Mouse (Mus musculus) liver, embryonic 12.5 days (tissue): ENCODE measurements around the gene Pcbd2. TPM values are rescaled to one million over a fixed set of nuclear protein-coding genes. Genes with fewer than 3 reads are reported as not detected.

Experiments used
- ATAC-seq: fragments of 200-750 bp; cut with Nextera tagmentation; 2 replicates; pipeline ENCODE4 v1.8.0; 2017; ENCODE audit warnings: moderate number of reproducible peaks, mild to moderate bottlenecking, moderate library complexity
- H3K27ac ChIP-seq: fragments of 300-500 bp; sonication (generic); 2 replicates; pipeline ENCODE4 v1.5.1; 2016; ENCODE audit warnings: mild to moderate bottlenecking
- H3K27me3 ChIP-seq: fragments of 300-500 bp; sonication (generic); replicated peaks from 2 replicates; pipeline ENCODE4 v1.6.1; 2016; ENCODE audit warnings: mild to moderate bottlenecking, moderate library complexity
- H3K36me3 ChIP-seq: fragments of 300-500 bp; sonication (generic); 2 replicates; pipeline ENCODE4 v1.6.1; 2016; ENCODE audit warnings: mild to moderate bottlenecking, moderate library complexity
- H3K4me1 ChIP-seq: fragments of 300-500 bp; sonication (generic); 2 replicates; pipeline ENCODE4 v1.6.1; 2016
- H3K4me2 ChIP-seq: fragments of 300-500 bp; sonication (generic); 2 replicates; pipeline ENCODE4 v1.6.1; 2016; ENCODE audit warnings: mild to moderate bottlenecking, moderate library complexity
- H3K4me3 ChIP-seq: fragments of 300-500 bp; sonication (generic); 2 replicates; pipeline ENCODE4 v1.5.1; 2016; ENCODE audit warnings: mild to moderate bottlenecking, moderate library complexity
- H3K9ac ChIP-seq: fragments of 300-500 bp; sonication (generic); 2 replicates; pipeline ENCODE4 v1.6.1; 2016; ENCODE audit warnings: mild to moderate bottlenecking, moderate library complexity
- H3K9me3 ChIP-seq: fragments of 300-500 bp; sonication (generic); replicated peaks from 2 replicates; pipeline ENCODE4 v1.6.1; 2016; ENCODE audit warnings: mild to moderate bottlenecking, moderate library complexity
- WGBS: fragments of 180-500 bp; shearing (Covaris S2); methylation state at CpG from one replicate; pipeline ENCODE4 v1.1.7; 2016; ENCODE audit not compliant: insufficient replicate concordance; 5-methylcytosine and 5-hydroxymethylcytosine counted together
- polyA plus RNA-seq: library from polyadenylated mRNA; unstranded; fragments of >200 nt; fragmentation: Nextera tagmentation; extraction: Ambion mirVana; gene quantifications from 2 replicates; pipeline ENCODE4 v1.2.1, GENCODE M21; 2016

Pcbd2 gene
- polyA plus RNA-seq, 1 experiment from 2014 or later, result 45.8 TPM

DNA sequence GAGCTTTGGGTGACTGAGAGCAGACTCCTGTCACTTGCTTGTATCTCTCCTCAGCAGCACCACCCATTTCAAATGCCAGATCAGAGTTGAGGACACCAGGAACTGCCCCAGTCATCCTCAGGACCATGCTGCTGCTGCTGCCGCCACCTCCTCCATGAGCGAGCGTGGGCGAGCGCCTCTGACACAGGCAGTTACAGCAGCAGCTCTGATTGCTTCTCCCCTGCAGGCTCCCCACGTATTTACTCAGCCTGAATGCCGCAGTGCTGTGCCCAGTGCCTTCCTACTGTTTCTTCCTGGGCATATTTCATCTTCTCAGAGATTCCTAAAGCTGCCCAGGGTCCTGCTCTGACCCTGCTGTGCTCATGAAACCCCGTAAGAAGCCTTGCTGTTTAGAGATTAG is 15.1 kb downstream of the Pcbd2 start:
- Histone ChIP-seq H3K9ac (no peak overlapping the region), H3K27me3 (no peaks in the 10 kb centered on the region), H3K27ac (no peak overlapping the region), H3K4me2 (no peak overlapping the region), H3K4me3 (no peak overlapping the region), H3K36me3 (peaks cover 12% of the 10 kb centered on the region; the same call in 1 of the 2 replicates), H3K4me1 (no peaks in the 10 kb centered on the region), H3K9me3 (no peaks in the 10 kb centered on the region)
- no peak for ATAC-seq
- 74% methylated on average over 8 of the region's 8 CpGs for WGBS

GRCm38 (mm10) chr13:55754380-55754779 is 27.2 kb downstream of the Pcbd2 start:
- no peaks in the 10 kb centered on the region for H3K36me3 ChIP-seq
- H3K4me1 ChIP-seq, result no peaks in the 10 kb centered on the region; the same call in 1 of the 2 replicates
- no peak overlapping the region for H3K9ac ChIP-seq
- H3K27me3 ChIP-seq, result no peaks in the 10 kb centered on the region
- no peak overlapping the region for H3K27ac ChIP-seq
- no peak overlapping the region for H3K4me2 ChIP-seq
- WGBS, result 68% methylated on average over 13 of the region's 13 CpGs
- no peak for ATAC-seq
- no peaks in the 10 kb centered on the region for H3K9me3 ChIP-seq
- H3K4me3 ChIP-seq, result no peak overlapping the region

GRCm38 (mm10) chr13:55756789-55757188 is 29.6 kb downstream of the Pcbd2 start:
- ATAC-seq, result no peak
- Histone ChIP-seq H3K9ac (no peak overlapping the region), H3K36me3 (no peaks in the 10 kb centered on the region), H3K4me1 (no peaks in the 10 kb centered on the region; the same call in 1 of the 2 replicates), H3K27me3 (no peaks in the 10 kb centered on the region), H3K9me3 (no peaks in the 10 kb centered on the region), H3K4me2 (no peak overlapping the region; the same call in 1 of the 2 replicates), H3K27ac (no peak overlapping the region), H3K4me3 (no peak overlapping the region)
- WGBS, result 42% methylated on average over 8 of the region's 8 CpGs

GRCm38 (mm10) chr13:55757645-55758044 is 30.5 kb downstream of the Pcbd2 start:
- Histone ChIP-seq H3K9ac (no peak overlapping the region), H3K27ac (no peak overlapping the region), H3K27me3 (no peaks in the 10 kb centered on the region), H3K4me1 (no peaks in the 10 kb centered on the region; the same call in 1 of the 2 replicates), H3K4me2 (no peak overlapping the region), H3K4me3 (no peak overlapping the region), H3K36me3 (no peaks in the 10 kb centered on the region), H3K9me3 (no peaks in the 10 kb centered on the region)
- WGBS, result 82% methylated on average over 6 of the region's 6 CpGs
- ATAC-seq, result no peak

GRCm38 (mm10) chr13:55760576-55760975 is 33.4 kb downstream of the Pcbd2 start:
- Histone ChIP-seq H3K4me3 (no peak overlapping the region), H3K27me3 (no peaks in the 10 kb centered on the region), H3K4me1 (peaks cover 6% of the 10 kb centered on the region; the same call in 1 of the 2 replicates), H3K36me3 (no peaks in the 10 kb centered on the region), H3K27ac (no peak overlapping the region), H3K9ac (no peak overlapping the region), H3K9me3 (no peaks in the 10 kb centered on the region), H3K4me2 (no peak overlapping the region)
- WGBS, result 71% methylated on average over 10 of the region's 10 CpGs
- no peak for ATAC-seq

GRCm38 (mm10) chr13:55761486-55761885 is 34.3 kb downstream of the Pcbd2 start:
- Histone ChIP-seq H3K9me3 (no peaks in the 10 kb centered on the region), H3K27me3 (no peaks in the 10 kb centered on the region), H3K27ac (no peak overlapping the region), H3K9ac (no peak overlapping the region), H3K4me1 (peaks cover 6% of the 10 kb centered on the region; the same call in 1 of the 2 replicates), H3K36me3 (no peaks in the 10 kb centered on the region), H3K4me2 (no peak overlapping the region), H3K4me3 (no peak overlapping the region)
- no peak for ATAC-seq
- WGBS, result 82% methylated on average over 10 of the region's 10 CpGs

- Histone ChIP-seq H3K36me3 (0 out of 2 replicates have a peak, but pooled peaks cover 3% of the 10 kb centered on the region), H3K27me3 (no peaks in the 10 kb centered on the region), H3K4me1 (no peaks in the 10 kb centered on the region), H3K4me2 (no peak overlapping the region), H3K9me3 (peaks cover 5% of the 10 kb centered on the region; the same call in 1 of the 2 replicates), H3K9ac (no peak overlapping the region), H3K4me3 (no peak overlapping the region), H3K27ac (no peak overlapping the region)
- ATAC-seq, result no peak
- WGBS, result 82% methylated on average over 7 of the region's 7 CpGs
Measured at GRCm38 (mm10) chr13:55774352-55774751, 47.2 kb downstream of the Pcbd2 start.

- Histone ChIP-seq H3K4me2 (no peak overlapping the region), H3K9me3 (peaks cover 5% of the 10 kb centered on the region; the same call in 1 of the 2 replicates), H3K36me3 (0 out of 2 replicates have a peak, but pooled peaks cover 3% of the 10 kb centered on the region), H3K27ac (no peak overlapping the region), H3K9ac (no peak overlapping the region), H3K27me3 (no peaks in the 10 kb centered on the region), H3K4me1 (no peaks in the 10 kb centered on the region), H3K4me3 (no peak overlapping the region)
- ATAC-seq, result no peak
- WGBS, result 56% methylated on average over 11 of the region's 11 CpGs
Measured at GRCm38 (mm10) chr13:55775056-55775455, 47.9 kb downstream of the Pcbd2 start.

DNA sequence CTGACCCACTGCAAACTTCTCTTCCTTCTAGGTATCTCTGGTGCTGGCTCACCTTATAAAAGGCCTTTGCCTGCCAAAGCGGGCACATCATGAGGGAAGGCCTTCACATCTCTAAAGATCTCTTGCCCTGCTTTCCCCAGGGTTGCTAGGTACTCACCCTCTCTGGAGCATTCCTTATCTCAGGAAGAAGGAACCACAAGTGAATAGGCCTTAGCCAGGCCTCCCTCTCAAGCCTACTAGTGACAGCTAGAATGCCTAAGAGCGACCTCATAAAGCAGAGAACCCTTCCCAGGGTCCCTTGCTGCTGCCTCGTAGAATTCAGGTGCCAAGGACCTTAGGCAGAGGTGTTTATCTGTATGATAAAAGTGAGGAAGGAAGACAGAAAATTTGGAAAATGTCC is 57.1 kb downstream of the Pcbd2 start, which contains the start of gene Catsper3:
TSS of gene Catsper3 (plus strand) at position 301 of the 400 bp plus-strand sequence.
- Histone ChIP-seq H3K27ac (no peak within 1 kb of the TSS), H3K36me3 (no peaks in the 10 kb centered on the region), H3K9me3 (no peaks in the 10 kb centered on the region), H3K4me1 (no peaks in the 10 kb centered on the region), H3K27me3 (no peaks in the 10 kb centered on the region), H3K4me2 (no peak within 1 kb of the TSS), H3K4me3 (no peak within 1 kb of the TSS), H3K9ac (no peak within 1 kb of the TSS)
- no peak for ATAC-seq
- WGBS, result 76% methylated on average over 3 of the region's 3 CpGs

DNA sequence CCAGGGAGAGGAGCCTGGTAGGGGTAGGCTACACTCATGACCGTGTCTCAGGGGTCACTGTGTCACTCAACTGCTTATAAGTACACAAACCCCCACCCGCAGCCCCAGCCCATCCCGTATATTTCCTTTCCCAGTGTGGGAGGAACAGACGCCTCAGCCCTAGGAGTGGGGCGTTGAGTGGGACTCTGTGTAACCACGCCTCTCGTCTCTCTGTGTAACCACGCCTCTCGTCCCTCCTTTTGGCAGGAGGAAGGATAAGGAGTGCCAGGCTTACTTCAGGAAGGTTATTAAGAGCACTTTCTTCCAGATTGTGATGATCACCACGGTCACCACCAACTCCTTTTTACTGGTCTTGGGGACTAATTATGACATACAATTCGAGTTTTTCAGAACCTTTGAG is 59.0 kb downstream of the Pcbd2 start:
- Histone ChIP-seq H3K27me3 (no peaks in the 10 kb centered on the region), H3K36me3 (no peaks in the 10 kb centered on the region), H3K27ac (no peak overlapping the region), H3K9me3 (no peaks in the 10 kb centered on the region), H3K4me2 (no peak overlapping the region), H3K9ac (no peak overlapping the region), H3K4me1 (no peaks in the 10 kb centered on the region), H3K4me3 (no peak overlapping the region)
- no peak for ATAC-seq
- WGBS, result 59% methylated on average over 11 of the region's 11 CpGs

- Histone ChIP-seq H3K36me3 (no peaks in the 10 kb centered on the region), H3K4me1 (no peaks in the 10 kb centered on the region), H3K4me3 (no peak overlapping the region), H3K4me2 (no peak overlapping the region), H3K27me3 (no peaks in the 10 kb centered on the region), H3K9me3 (no peaks in the 10 kb centered on the region), H3K27ac (no peak overlapping the region), H3K9ac (no peak overlapping the region)
- WGBS, result 58% methylated on average over 2 of the region's 2 CpGs
- ATAC-seq, result no peak
Measured at GRCm38 (mm10) chr13:55801246-55801645, 74.1 kb downstream of the Pcbd2 start.

DNA sequence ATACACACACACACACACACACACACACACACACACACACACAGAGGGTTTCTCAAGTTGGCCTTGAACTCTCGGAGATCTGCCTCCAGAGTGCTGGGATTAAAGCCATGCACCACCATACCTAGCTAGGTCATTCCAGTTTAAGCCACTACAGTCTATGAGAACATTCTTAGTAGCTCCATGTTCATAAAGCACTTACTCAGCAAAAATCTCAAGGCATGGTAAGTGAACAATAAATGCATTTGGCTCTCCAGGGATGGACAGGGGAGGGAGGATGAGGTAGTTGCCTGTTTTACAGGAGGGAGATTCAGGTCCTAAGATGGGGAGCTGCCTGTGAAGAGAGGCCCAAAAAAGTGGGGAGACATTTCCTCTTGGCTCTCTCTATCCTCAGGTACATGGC is 76.8 kb downstream of the Pcbd2 start:
- Histone ChIP-seq H3K9ac (no peak overlapping the region), H3K4me3 (no peak overlapping the region), H3K27ac (no peak overlapping the region), H3K4me1 (no peaks in the 10 kb centered on the region), H3K36me3 (no peaks in the 10 kb centered on the region), H3K4me2 (no peak overlapping the region), H3K27me3 (peaks cover 5% of the 10 kb centered on the region), H3K9me3 (no peaks in the 10 kb centered on the region)
- ATAC-seq, result no peak
- WGBS, result 69% methylated on average over 1 of the region's 1 CpGs

DNA sequence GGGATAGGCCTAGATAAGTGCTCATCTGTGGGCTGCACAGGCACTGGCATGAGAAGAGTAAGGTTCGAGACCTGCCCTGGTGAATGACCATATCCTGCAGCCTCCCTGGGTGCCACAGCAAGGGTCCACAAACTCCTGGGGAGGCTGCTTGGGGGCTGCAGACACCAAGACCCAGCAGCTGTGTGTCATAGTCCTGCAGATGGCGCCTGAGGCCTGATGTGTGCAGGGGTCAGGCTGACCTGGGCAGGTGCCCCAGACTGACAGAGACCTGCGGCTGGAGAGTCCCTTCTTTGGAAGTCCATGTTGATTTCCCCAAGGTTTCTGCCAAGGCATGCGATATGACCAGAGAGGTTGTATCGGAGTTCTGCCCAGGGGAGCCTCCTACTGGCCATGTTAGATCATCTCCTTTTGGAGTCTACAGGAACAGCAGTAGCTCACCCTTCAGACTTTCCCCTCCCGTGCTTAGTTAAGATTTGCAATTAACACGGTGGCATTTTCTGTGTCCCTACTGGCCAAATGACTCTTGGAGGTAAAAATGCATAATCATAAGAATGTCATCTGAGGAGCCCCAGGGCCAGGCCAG is 82.0 kb downstream of the Pcbd2 start:
- no peaks in the 10 kb centered on the region for H3K9me3 ChIP-seq
- H3K36me3 ChIP-seq, result no peaks in the 10 kb centered on the region
- H3K4me1 ChIP-seq, result no peaks in the 10 kb centered on the region
- H3K4me2 ChIP-seq, result no peak overlapping the region
- no peak overlapping the region for H3K4me3 ChIP-seq
- ATAC-seq, result no peak
- H3K27ac ChIP-seq, result no peak overlapping the region
- 58% methylated on average over 7 of the region's 7 CpGs for WGBS
- H3K9ac ChIP-seq, result no peak overlapping the region
- H3K27me3 ChIP-seq, result peaks cover 8% of the 10 kb centered on the region
